Mouse (Mus musculus) heart, embryonic 12.5 days (tissue): ENCODE measurements around the gene Smim7. TPM values are rescaled to one million over a fixed set of nuclear protein-coding genes. Genes with fewer than 3 reads are reported as not detected.
A peak's percentile ranks its signal among the peaks of the same experiment; 100 is the strongest.

Source experiments
- ATAC-seq: fragments of 200-750 bp; cut with Nextera tagmentation; 2 replicates; pipeline ENCODE4 v1.8.0; 2017; ENCODE audit warnings: moderate TSS enrichment, moderate library complexity; ENCODE audit not compliant: insufficient number of reproducible peaks, low FRiP score
- H3K27ac ChIP-seq: fragments of 300-500 bp; sonication (generic); 2 replicates; pipeline ENCODE4 v1.5.1; 2016; ENCODE audit warnings: mild to moderate bottlenecking, moderate library complexity; ENCODE audit not compliant: poor library complexity, severe bottlenecking
- H3K27me3 ChIP-seq: fragments of 300-500 bp; sonication (generic); replicated peaks from 2 replicates; pipeline ENCODE4 v1.6.1; 2016; ENCODE audit warnings: mild to moderate bottlenecking, moderate library complexity
- H3K36me3 ChIP-seq: fragments of 300-500 bp; sonication (generic); 2 replicates; pipeline ENCODE4 v1.6.1; 2016; ENCODE audit warnings: mild to moderate bottlenecking, moderate library complexity
- H3K4me1 ChIP-seq: fragments of 300-500 bp; sonication (generic); replicated peaks from 2 replicates; pipeline ENCODE4 v1.6.1; 2016; ENCODE audit warnings: mild to moderate bottlenecking
- H3K4me2 ChIP-seq: fragments of 300-500 bp; sonication (generic); 2 replicates; pipeline ENCODE4 v1.6.1; 2016; ENCODE audit warnings: mild to moderate bottlenecking, moderate library complexity
- H3K4me3 ChIP-seq: fragments of 300-500 bp; sonication (generic); 2 replicates; pipeline ENCODE4 v1.5.1; 2016; ENCODE audit warnings: mild to moderate bottlenecking
- H3K9ac ChIP-seq: fragments of 300-500 bp; sonication (generic); 2 replicates; pipeline ENCODE4 v1.6.1; 2016; ENCODE audit warnings: mild to moderate bottlenecking, moderate library complexity
- H3K9me3 ChIP-seq: fragments of 300-500 bp; sonication (generic); replicated peaks from 2 replicates; pipeline ENCODE4 v1.6.1; 2016; ENCODE audit warnings: mild to moderate bottlenecking, moderate library complexity
- WGBS: fragments of 180-500 bp; shearing (Covaris S2); methylation state at CpG from one replicate; pipeline ENCODE4 v1.1.7; 2016; 5-methylcytosine and 5-hydroxymethylcytosine counted together
- polyA plus RNA-seq: library from polyadenylated mRNA; unstranded; fragments of >200 nt; fragmentation: Nextera tagmentation; extraction: Ambion mirVana; gene quantifications from 2 replicates; pipeline ENCODE4 v1.2.1, GENCODE M21; 2016

Gene Smim7
- 109 TPM in 2 replicates for polyA plus RNA-seq

- peak within 1 kb of the TSS; percentile 95 for H3K27ac ChIP-seq
- H3K4me2 ChIP-seq: peak within 1 kb of the TSS; percentile 88
- no peaks in the 10 kb centered on the region for H3K9me3 ChIP-seq
- H3K9ac ChIP-seq: peak within 1 kb of the TSS; percentile 91
- H3K27me3 ChIP-seq: no peaks in the 10 kb centered on the region
- H3K36me3 ChIP-seq: peaks cover 35% of the 10 kb centered on the region
- WGBS: 0% methylated on average over 52 of the region's 52 CpGs
- peak; percentile 97 for ATAC-seq
- peaks cover 21% of the 10 kb centered on the region for H3K4me1 ChIP-seq
- peak within 1 kb of the TSS; percentile 70 for H3K4me3 ChIP-seq
Observed at GRCm38 (mm10) chr8:72570633-72571610, at the start of gene Smim7. Gene Smim7 (minus strand): TSS chr8:72571088.

GRCm38 (mm10) chr8:72590198-72590597 is 19.3 kb upstream of the Smim7 start:
- Histone ChIP-seq H3K9ac (no peak overlapping the region), H3K4me3 (no peak overlapping the region), H3K4me2 (no peak overlapping the region), H3K4me1 (peaks cover 7% of the 10 kb centered on the region; the same call in 1 of the 2 replicates), H3K9me3 (no peaks in the 10 kb centered on the region), H3K27me3 (no peaks in the 10 kb centered on the region), H3K36me3 (peaks cover 7% of the 10 kb centered on the region; the same call in 1 of the 2 replicates), H3K27ac (no peak overlapping the region)
- no peak for ATAC-seq
- WGBS: 57% methylated on average over 2 of the region's 2 CpGs

GRCm38 (mm10) chr8:72589286-72589685 is 18.4 kb upstream of the Smim7 start:
- Histone ChIP-seq H3K9ac (no peak overlapping the region), H3K9me3 (no peaks in the 10 kb centered on the region), H3K4me3 (no peak overlapping the region), H3K4me1 (peaks cover 13% of the 10 kb centered on the region), H3K4me2 (no peak overlapping the region), H3K27ac (no peak overlapping the region), H3K27me3 (no peaks in the 10 kb centered on the region), H3K36me3 (peaks cover 7% of the 10 kb centered on the region; the same call in 1 of the 2 replicates)
- ATAC-seq: no peak
- 69% methylated on average over 7 of the region's 7 CpGs for WGBS

- Histone ChIP-seq H3K9me3 (no peaks in the 10 kb centered on the region), H3K27me3 (no peaks in the 10 kb centered on the region), H3K27ac (no peak overlapping the region), H3K4me3 (no peak overlapping the region), H3K9ac (no peak overlapping the region), H3K4me2 (no peak overlapping the region), H3K36me3 (peaks cover 7% of the 10 kb centered on the region; the same call in 1 of the 2 replicates), H3K4me1 (peaks cover 17% of the 10 kb centered on the region)
- WGBS: 80% methylated on average over 10 of the region's 10 CpGs
- no peak for ATAC-seq
Observed at GRCm38 (mm10) chr8:72588865-72589264, 18.0 kb upstream of the Smim7 start.

GRCm38 (mm10) chr8:72587806-72588205 is 16.9 kb upstream of the Smim7 start:
- Histone ChIP-seq H3K9ac (peak overlapping the region; percentile 33; the same call in 1 of the 2 replicates), H3K9me3 (no peaks in the 10 kb centered on the region), H3K27me3 (no peaks in the 10 kb centered on the region), H3K4me2 (no peak overlapping the region), H3K4me3 (no peak overlapping the region), H3K4me1 (peaks cover 26% of the 10 kb centered on the region), H3K36me3 (peaks cover 7% of the 10 kb centered on the region; the same call in 1 of the 2 replicates), H3K27ac (peak overlapping the region; percentile 1; the same call in 1 of the 2 replicates)
- 58% methylated on average over 6 of the region's 6 CpGs for WGBS
- ATAC-seq: no peak

GRCm38 (mm10) chr8:72584390-72584789 is 13.5 kb upstream of the Smim7 start:
- H3K27me3 ChIP-seq: no peaks in the 10 kb centered on the region
- peaks cover 27% of the 10 kb centered on the region for H3K36me3 ChIP-seq
- no peak overlapping the region for H3K4me3 ChIP-seq
- no peak overlapping the region for H3K9ac ChIP-seq
- WGBS: 52% methylated on average over 6 of the region's 6 CpGs
- H3K4me1 ChIP-seq: peaks cover 27% of the 10 kb centered on the region
- no peaks in the 10 kb centered on the region for H3K9me3 ChIP-seq
- no peak for ATAC-seq
- H3K4me2 ChIP-seq: no peak overlapping the region
- peak overlapping the region; percentile 73 for H3K27ac ChIP-seq

GRCm38 (mm10) chr8:72583056-72583771 is 12.3 kb upstream of the Smim7 start:
- Histone ChIP-seq H3K4me3 (no peak overlapping the region), H3K9ac (no peak overlapping the region), H3K27me3 (no peaks in the 10 kb centered on the region), H3K9me3 (no peaks in the 10 kb centered on the region), H3K4me2 (no peak overlapping the region), H3K36me3 (peaks cover 27% of the 10 kb centered on the region), H3K4me1 (peaks cover 36% of the 10 kb centered on the region), H3K27ac (no peak overlapping the region)
- WGBS: 74% methylated on average over 7 of the region's 7 CpGs
- ATAC-seq: no peak

GRCm38 (mm10) chr8:72579374-72579773 is 8.5 kb upstream of the Smim7 start:
- no peak for ATAC-seq
- H3K4me3 ChIP-seq: no peak overlapping the region
- H3K9ac ChIP-seq: no peak overlapping the region
- no peak overlapping the region for H3K27ac ChIP-seq
- H3K4me2 ChIP-seq: no peak overlapping the region
- H3K36me3 ChIP-seq: peaks cover 20% of the 10 kb centered on the region
- peaks cover 35% of the 10 kb centered on the region for H3K4me1 ChIP-seq
- H3K9me3 ChIP-seq: no peaks in the 10 kb centered on the region
- no peaks in the 10 kb centered on the region for H3K27me3 ChIP-seq
- 62% methylated on average over 9 of the region's 9 CpGs for WGBS

GRCm38 (mm10) chr8:72577941-72578340 is 7.1 kb upstream of the Smim7 start:
- 0 out of 2 replicates have a peak, but pooled peaks have one; percentile 34 for ATAC-seq
- H3K9ac ChIP-seq: peak overlapping the region; percentile 17; the same call in 1 of the 2 replicates
- WGBS: 41% methylated on average over 1 of the region's 1 CpGs

GRCm38 (mm10) chr8:72577266-72577665 is 6.4 kb upstream of the Smim7 start:
- no peak overlapping the region for H3K9ac ChIP-seq
- no peak overlapping the region for H3K4me2 ChIP-seq
- no peaks in the 10 kb centered on the region for H3K27me3 ChIP-seq
- H3K9me3 ChIP-seq: no peaks in the 10 kb centered on the region
- ATAC-seq: no peak
- no peak overlapping the region for H3K4me3 ChIP-seq
- 0 out of 2 replicates have a peak overlapping the region, but pooled peaks have one; percentile 72 for H3K27ac ChIP-seq
- peaks cover 32% of the 10 kb centered on the region for H3K4me1 ChIP-seq
- WGBS: 83% methylated on average over 3 of the region's 3 CpGs
- H3K36me3 ChIP-seq: peaks cover 20% of the 10 kb centered on the region

More at GRCm38 (mm10) chr8:72577941-72578340, 7.1 kb upstream of the Smim7 start:
- H3K4me3 ChIP-seq: no peak overlapping the region
- H3K4me1 ChIP-seq: peaks cover 29% of the 10 kb centered on the region
- H3K4me2 ChIP-seq: no peak overlapping the region
- H3K27ac ChIP-seq: peak overlapping the region; percentile 72
- no peaks in the 10 kb centered on the region for H3K9me3 ChIP-seq
- H3K36me3 ChIP-seq: peaks cover 20% of the 10 kb centered on the region
- H3K27me3 ChIP-seq: no peaks in the 10 kb centered on the region

GRCm38 (mm10) chr8:72575915-72576314 is 5.0 kb upstream of the Smim7 start:
- ATAC-seq: no peak
- peaks cover 32% of the 10 kb centered on the region for H3K4me1 ChIP-seq
- no peak overlapping the region for H3K4me2 ChIP-seq
- peaks cover 10% of the 10 kb centered on the region; the same call in 1 of the 2 replicates for H3K36me3 ChIP-seq
- H3K4me3 ChIP-seq: no peak overlapping the region
- H3K27me3 ChIP-seq: no peaks in the 10 kb centered on the region
- 86% methylated on average over 6 of the region's 6 CpGs for WGBS
- no peak overlapping the region for H3K9ac ChIP-seq
- H3K9me3 ChIP-seq: no peaks in the 10 kb centered on the region
- no peak overlapping the region for H3K27ac ChIP-seq
